Mouse (Mus musculus): Measurements from ENCODE around the gene P4hb. TPM values are rescaled to one million over a fixed set of nuclear protein-coding genes. Genes with fewer than 3 reads are reported as not detected.
"Not testable (repeated sequence)": the region's sequence is repeated elsewhere in the genome, so short reads cannot be mapped to it uniquely, and the experiment has no call there.

The P4hb gene
- total RNA-seq, 2 experiments from 2014 or later, result 187 to 203 TPM

GRCm38 (mm10) chr11:120515611-120516010, 57.4 kb downstream of the P4hb start:
- intact Hi-C loops (cut with DNase I), result loop anchor here (5.0 kb wide), 1 partner anchor 52 kb away; no protein-coding TSS in a partner anchor
- peak; percentile 87 for DNase-seq

- DNase-seq; intact Hi-C loops (cut with DNase I): not testable (repeated sequence)
Observed at GRCm38 (mm10) chr11:120514262-120514661, 58.8 kb downstream of the P4hb start.

GRCm38 (mm10) chr11:120512790-120513453, 60.1 kb downstream of the P4hb start:
- DNase-seq, result peak; percentile 79
- intact Hi-C loops (cut with DNase I), result no loop called here

- DNase-seq, result no peak
- intact Hi-C loops (cut with DNase I), result no loop called here
Observed at GRCm38 (mm10) chr11:120510375-120511030, 62.5 kb downstream of the P4hb start.

Other genes with a start within 250 kb of the P4hb start
- gene Actg1, start 224.7 kb downstream of the P4hb start, total RNA-seq (2021), result 1,000 to 10,000 TPM; 3,514 to 3,537 TPM
- gene Fscn2, start 211.7 kb downstream of the P4hb start, total RNA-seq (2021), result under 1 TPM; 0.42 to 0.44 TPM
- 100 to 1,000 TPM in 1 of 2 experiments, 10 to 100 TPM in 1; 94.5 to 100 TPM for gene Faap100, start 194.5 kb downstream of the P4hb start, total RNA-seq (2021)
- gene Nploc4, start 135.5 kb downstream of the P4hb start, total RNA-seq (2021), result 10 to 100 TPM; 63.8 to 66.2 TPM
- gene Tspan10, start 130.6 kb downstream of the P4hb start, total RNA-seq (2021), result 10 to 100 TPM in 1 of 2 experiments, under 1 TPM in 1; 0.77 to 13.3 TPM
- under 1 TPM; 0.22 to 0.32 TPM for gene Pde6g, start 119.8 kb downstream of the P4hb start, total RNA-seq (2021)
- gene Oxld1, start 115.2 kb downstream of the P4hb start, total RNA-seq (2021), result 1 to 10 TPM; 7.9 to 9.6 TPM
- 10 to 100 TPM; 21.2 to 24.6 TPM for gene Ccdc137, start 115.1 kb downstream of the P4hb start, total RNA-seq (2021)
- gene Arl16, start 105.6 kb downstream of the P4hb start, total RNA-seq (2021), result 10 to 100 TPM; 43.9 to 46.0 TPM
- 10 to 100 TPM; 74.4 to 74.5 TPM for gene Mrpl12, start 88.6 kb downstream of the P4hb start, total RNA-seq (2021)
- 10 to 100 TPM; 27.2 to 27.6 TPM for gene Slc25a10, start 81.4 kb downstream of the P4hb start, total RNA-seq (2021)
- gene Gcgr, start 42.6 kb downstream of the P4hb start, total RNA-seq (2021), result under 1 TPM in 1 of 2 experiments, not detected in 1; 0.18 TPM
- gene Mcrip1, start 23.5 kb downstream of the P4hb start, total RNA-seq (2021), result 100 to 1,000 TPM; 105 to 113 TPM
- not detected for gene Ppp1r27, start 22.1 kb downstream of the P4hb start, total RNA-seq (2021)
- gene Arhgdia, start 8.4 kb upstream of the P4hb start, total RNA-seq (2021), result 100 to 1,000 TPM; 351 to 368 TPM
- gene Alyref, start 25.1 kb upstream of the P4hb start, total RNA-seq (2021), result 100 to 1,000 TPM; 111 to 113 TPM
- gene Anapc11, start 25.2 kb upstream of the P4hb start, total RNA-seq (2021), result 100 to 1,000 TPM; 113 to 115 TPM
- 1 to 10 TPM in 1 of 2 experiments, not detected in 1; 1.4 TPM for gene Npb, start 35.2 kb upstream of the P4hb start, total RNA-seq (2021)
- 100 to 1,000 TPM; 144 to 168 TPM for gene Pcyt2, start 44.7 kb upstream of the P4hb start, total RNA-seq (2021)
- 10 to 100 TPM; 37.5 to 38.0 TPM for gene Sirt7, start 52.0 kb upstream of the P4hb start, total RNA-seq (2021)
- gene Mafg, start 60.3 kb upstream of the P4hb start, total RNA-seq (2021), result 10 to 100 TPM; 83.3 to 85.8 TPM
- 1 to 10 TPM; 6.1 to 8.3 TPM for gene Pycr1, start 70.5 kb upstream of the P4hb start, total RNA-seq (2021)
- 1 to 10 TPM; 1.0 to 2.9 TPM for gene Myadml2, start 74.9 kb upstream of the P4hb start, total RNA-seq (2021)
- gene Notum, start 87.9 kb upstream of the P4hb start, total RNA-seq (2021), result 1 to 10 TPM; 4.7 to 7.8 TPM
- gene Aspscr1, start 99.7 kb upstream of the P4hb start, total RNA-seq (2021), result 10 to 100 TPM; 79.1 TPM
- gene Cenpx, start 140.5 kb upstream of the P4hb start, total RNA-seq (2021), result 10 to 100 TPM; 31.2 to 35.1 TPM
- 10 to 100 TPM; 76.4 to 78.9 TPM for gene Lrrc45, start 140.7 kb upstream of the P4hb start, total RNA-seq (2021)
- 100 to 1,000 TPM; 505 to 551 TPM for gene Rac3, start 148.2 kb upstream of the P4hb start, total RNA-seq (2021)
- gene Dcxr, start 154.0 kb upstream of the P4hb start, total RNA-seq (2021), result 1 to 10 TPM; 2.5 to 3.2 TPM
- 1 to 10 TPM; 2.9 to 3.0 TPM for gene Cbr2, start 158.9 kb upstream of the P4hb start, total RNA-seq (2021)
- 10 to 100 TPM; 29.6 to 85.6 TPM for gene Hmga1b, start 189.5 kb upstream of the P4hb start, total RNA-seq (2021)
- gene Rfng, start 211.0 kb upstream of the P4hb start, total RNA-seq (2021), result 10 to 100 TPM; 82.1 to 87.1 TPM
- 100 to 1,000 TPM; 142 to 154 TPM for gene Gps1, start 211.0 kb upstream of the P4hb start, total RNA-seq (2021)
- gene Dus1l, start 223.2 kb upstream of the P4hb start, total RNA-seq (2021), result 10 to 100 TPM; 40.2 to 45.5 TPM